Mouse (Mus musculus) kidney, adult 8-10 months (tissue): ENCODE measurements around the gene Ifitm6.
"Not testable (repeated sequence)": the region's sequence is repeated elsewhere in the genome, so short reads cannot be mapped to it uniquely, and the experiment has no call there.

ENCODE experiments used
- DNase-seq, 2 experiments: peaks; one replicate each; pipeline ENCODE4 v3.0.0; 2022

Gene Ifitm6

DNA sequence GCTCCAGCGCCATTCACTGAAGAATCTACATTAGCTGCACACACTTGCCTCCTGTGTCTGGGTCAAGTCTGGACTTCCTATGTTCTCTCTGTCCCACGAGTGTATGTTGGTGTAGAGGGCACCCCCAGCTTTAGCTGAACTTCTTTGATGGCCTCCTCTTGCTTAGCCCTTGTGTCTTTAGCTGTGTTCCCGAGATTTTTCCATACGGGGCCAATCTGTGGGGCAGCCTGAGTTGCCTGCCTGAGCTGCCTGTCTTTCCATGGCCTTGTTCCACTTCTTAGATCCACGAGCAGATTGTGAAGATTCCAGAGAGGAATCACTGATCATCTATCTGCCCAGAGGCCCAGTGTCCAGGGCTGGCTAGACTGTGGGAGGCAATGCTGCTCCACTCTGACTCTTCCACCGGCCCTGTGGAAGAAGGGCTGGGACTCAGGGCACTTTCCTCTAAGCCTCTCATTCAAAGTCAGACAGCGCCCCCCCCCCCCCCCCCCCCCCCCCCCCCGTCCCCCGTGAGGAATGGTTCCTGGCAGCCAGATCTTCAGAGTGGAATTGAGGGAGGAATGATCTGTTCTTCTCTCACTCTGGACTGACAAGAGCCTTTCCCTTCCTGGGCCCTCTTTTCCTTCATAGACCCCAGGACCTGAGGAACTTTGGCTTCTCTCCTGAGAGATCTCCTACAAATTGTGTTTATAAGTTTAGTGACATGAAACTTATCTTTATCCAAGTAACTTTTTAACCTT is 23.3 kb upstream of the Ifitm6 start:
- DNase-seq, result no peak

GRCm38 (mm10) chr7:141039386-141040107 is 21.8 kb upstream of the Ifitm6 start:
- no peak for DNase-seq

GRCm38 (mm10) chr7:141038090-141039032 is 20.6 kb upstream of the Ifitm6 start:
- no peak for DNase-seq

DNA sequence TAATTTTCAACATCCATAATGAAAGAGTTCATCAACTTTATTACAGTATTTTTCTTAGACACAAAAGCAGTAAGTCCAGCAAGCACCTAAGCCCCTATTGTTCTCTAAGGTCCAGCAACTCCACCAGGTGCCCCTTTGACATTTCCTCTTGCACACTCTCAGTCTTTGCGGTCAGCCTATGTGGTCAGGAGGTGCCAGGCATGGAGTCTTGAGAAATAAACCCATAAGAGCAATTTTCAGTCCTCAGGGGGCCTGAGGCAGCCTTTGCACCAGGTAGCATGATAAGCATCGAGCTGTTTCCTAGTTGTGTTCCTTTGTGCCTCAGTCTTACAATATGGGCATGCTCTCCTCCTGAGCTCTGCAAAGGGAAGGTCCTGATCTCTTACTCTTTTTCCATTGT is 18.9 kb upstream of the Ifitm6 start:
- not testable (repeated sequence) for DNase-seq

DNA sequence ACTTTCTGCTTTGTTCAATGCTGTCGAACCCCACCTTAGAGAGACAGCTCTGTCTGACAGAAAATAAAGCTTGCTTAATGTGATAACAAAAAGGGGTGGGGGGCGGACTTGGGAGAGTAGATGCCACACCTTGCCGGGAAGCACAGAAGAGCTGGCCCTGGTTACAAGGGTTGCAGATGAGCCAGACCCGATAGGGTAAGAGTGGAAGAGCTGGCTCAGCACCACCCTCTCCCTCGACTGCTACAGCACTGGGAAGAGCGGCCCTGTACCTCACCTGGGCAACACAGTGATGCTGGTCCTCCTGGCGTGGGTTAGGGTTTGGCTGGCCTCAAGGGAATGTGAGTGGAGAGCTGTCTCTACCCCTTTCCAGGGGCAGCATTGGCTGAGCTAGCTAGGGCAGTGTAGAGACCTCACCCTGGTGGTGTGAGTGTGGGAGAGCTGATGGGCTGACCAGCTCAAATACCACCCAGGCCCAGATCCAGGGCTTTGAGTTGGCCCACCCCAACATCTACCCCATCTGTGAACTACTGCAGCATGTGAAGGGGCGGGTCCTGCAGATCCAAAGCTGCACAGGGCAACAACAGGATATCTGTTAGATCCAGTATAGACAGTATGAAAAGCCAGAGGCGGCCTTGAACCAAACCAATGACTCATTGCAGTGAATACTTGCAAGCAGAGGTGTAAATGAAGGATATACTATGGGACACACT is 14.9 kb upstream of the Ifitm6 start:
- DNase-seq, result no peak

DNA sequence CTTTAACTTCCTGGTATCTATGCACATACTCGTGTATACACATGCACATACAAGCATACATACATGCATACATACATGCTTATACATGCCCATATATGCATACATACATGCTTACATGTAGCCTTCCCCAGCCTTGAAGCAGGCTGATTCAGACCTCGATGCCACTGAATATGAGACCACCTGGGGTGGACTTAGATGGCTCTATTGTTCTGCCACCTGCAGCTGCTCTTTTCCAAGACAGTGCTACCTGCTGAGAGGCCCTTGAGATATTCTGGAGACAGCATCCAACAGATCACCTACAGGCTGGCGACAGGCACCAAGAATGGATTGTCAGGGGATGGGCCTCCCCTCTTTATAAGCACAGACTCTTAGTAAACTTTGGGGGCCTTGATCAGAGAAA is 12.7 kb upstream of the Ifitm6 start:
- DNase-seq, result no peak

- no peak for DNase-seq
These were observed 11.1 kb upstream of the Ifitm6 start, which contains the start of gene Gm17387 for GRCm38 (mm10) chr7:141028831-141029230. Gene Gm17387 (plus strand): TSS chr7:141029131.

DNA sequence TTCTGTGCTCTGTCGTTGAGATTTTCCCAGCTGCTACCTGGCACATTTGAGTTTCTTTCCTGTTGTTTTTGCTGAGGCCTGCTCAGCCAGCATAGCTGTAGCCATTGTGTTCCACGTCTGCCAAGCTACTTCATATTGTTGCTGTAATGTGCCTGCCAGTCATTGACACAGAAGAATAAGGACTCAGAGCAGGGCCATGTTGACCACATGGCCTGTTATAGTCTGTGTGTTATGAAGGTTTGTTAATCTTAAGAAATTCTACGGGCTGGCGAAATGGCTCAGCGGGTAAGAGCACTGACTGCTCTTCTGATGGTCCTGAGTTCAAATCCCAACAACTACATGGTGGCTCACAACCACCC is 9.0 kb upstream of the Ifitm6 start:
- no peak for DNase-seq

GRCm38 (mm10) chr7:141026097-141026739 is 8.5 kb upstream of the Ifitm6 start:
- no peak for DNase-seq

DNA sequence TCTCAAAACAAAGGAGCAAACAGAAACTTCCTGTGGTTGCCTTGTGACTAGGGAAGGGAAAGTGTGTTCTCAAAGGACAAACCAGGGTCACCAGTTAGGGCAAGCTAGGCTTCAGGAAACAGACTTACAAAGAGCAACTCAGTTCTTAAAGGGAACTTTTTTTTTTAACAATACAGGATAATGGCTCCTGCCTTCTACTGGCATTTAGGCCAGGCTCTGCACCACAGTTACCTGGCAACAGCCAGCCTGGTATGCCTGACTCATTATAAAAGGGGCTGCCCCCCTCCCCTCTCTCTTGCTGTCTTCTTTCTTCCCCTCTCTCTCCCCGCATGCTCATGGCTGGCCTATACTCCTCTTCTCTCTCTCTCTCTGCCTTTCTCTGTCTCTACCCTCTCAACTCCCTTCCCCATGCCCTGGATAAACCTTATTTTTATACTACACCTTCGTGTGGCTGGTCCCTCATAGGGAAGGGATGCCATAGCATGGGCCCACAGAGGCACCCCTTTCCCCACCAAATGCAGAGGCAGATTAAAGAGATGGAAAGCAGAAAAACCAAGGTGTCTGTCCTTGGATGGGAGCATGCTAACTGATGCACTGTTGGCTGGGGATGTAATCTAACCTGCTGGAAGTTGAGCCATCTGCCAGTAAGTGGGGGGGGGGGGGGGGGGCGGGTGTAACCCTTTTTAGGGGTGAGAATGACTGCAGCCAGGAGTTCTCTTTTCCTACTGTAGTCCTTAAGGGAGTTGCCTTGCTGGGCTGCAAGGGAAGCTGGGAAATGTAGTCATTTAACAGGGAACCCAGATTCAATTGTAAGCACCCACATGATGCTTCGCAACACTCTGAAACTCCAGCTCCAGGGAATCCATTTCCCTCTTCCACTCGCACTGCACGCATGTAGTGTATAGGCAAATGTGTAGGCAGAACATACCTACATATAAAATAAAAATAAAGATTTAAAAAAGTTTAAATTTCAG is 7.4 kb upstream of the Ifitm6 start:
- no peak for DNase-seq

- DNase-seq, result no peak
These were observed 4.0 kb upstream of the Ifitm6 start for GRCm38 (mm10) chr7:141021489-141022449.

DNA sequence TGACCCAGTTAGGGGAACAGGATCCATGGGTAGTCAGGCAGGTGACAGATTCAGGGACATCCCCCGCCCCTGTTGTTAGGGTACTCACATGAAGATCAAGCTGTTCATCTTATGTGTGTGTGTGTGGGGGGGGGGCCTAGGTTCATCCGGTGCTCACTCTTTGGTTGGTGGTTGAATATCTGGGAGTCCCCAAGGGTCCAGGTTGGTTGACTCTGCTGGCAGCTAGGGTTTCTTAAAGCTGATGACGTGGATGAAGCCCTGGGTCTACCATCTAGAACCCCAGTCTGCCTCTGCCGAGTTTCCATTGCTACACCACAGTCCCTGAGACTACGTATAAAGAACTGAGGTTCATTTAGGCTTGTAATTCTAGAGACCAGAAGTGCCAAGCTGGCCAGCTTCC is 1.3 kb upstream of the Ifitm6 start:
- no peak for DNase-seq

DNA sequence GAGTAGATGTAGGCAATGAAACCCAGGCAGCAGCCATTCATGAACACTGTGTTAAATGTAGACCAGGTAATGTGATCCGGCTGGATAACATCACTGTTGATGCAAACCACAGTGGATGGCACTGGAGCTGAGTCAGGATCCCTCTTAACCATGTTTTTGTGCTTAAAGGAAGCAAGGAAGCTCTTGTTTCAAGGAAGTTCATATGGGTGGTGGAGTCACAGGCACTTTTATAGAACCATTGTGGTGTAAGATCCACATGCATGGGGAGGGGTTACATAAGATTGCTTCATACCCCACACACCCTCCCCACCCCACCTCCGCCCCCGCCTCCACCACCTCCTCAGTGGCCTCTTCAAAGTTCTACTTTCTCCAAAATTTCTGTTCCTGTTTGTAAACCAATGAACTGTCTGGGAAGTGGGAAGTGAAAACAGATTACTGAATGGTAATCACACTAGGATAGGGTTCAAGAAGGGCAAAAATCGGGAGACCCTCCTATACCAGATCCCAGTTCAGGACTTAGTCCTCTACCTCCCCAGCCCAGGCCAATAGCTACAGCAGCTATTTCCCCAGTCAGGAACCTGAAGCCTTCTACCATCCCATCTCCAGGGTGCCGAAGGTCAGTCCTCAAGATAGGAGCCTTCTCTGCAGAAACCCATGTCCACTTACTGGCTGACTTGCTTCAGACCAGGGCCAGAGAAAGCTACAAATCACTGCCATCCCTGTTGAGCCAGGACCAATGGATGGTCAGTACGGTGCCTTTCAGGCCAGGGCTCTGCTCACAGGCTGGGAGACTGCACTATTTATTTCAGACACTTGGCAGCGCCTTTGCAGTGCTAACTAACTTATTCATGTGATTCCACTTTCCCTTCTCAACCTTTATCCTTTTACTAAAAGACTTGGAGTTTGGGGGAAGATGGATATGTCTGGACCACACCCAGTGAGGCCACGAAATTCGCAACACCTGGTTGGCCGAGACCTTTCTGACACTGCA is 722 bp downstream of the Ifitm6 start:
- DNase-seq, result no peak

- peak in 1 of 2 experiments; percentile 9 for DNase-seq
These were observed 6.4 kb downstream of the Ifitm6 start for GRCm38 (mm10) chr7:141011238-141011770.

DNA sequence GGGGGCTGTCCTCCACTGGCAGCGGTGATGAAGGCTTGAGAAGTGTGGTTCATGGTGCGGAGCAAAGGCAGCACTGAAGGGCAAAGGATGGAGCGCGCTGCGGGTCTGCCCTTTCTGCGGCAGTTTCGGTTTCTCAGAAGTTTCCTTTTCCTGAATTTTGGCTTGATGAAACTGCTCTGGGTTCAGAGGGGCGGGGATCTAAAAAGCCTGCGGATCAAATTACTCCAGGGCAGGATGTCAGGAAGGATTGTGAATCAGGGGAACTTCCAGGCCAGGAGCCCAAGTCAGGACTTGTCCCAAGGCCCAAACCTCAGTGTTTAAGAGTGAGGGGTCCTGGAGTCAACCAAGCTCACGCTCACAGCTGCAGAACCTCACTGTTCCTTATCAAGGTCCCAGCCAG is 7.1 kb downstream of the Ifitm6 start, which contains the start of gene Ifitm3:
Ifitm3 (minus strand) TSS at position 178 of the 400 bp plus-strand sequence.
- DNase-seq, result peak; percentile 65 to 68

DNA sequence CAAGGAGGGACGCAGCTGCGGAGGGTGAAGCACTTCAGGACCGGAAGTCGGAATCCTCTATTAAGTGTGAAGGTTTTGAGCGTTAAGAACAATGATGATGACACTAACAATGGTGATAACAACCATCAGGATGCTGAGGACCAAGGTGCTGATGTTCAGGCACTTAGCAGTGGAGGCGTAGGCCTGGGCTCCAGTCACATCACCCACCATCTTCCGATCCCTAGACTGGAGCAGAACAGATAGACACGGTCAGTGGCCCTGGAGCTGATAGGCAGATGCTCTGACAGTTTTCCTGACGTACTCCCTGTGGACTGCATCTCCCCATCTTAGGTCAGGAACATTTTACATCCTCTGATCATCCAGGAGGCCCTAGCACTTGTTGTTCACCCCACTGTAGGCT is 8.1 kb downstream of the Ifitm6 start:
- no peak for DNase-seq

DNA sequence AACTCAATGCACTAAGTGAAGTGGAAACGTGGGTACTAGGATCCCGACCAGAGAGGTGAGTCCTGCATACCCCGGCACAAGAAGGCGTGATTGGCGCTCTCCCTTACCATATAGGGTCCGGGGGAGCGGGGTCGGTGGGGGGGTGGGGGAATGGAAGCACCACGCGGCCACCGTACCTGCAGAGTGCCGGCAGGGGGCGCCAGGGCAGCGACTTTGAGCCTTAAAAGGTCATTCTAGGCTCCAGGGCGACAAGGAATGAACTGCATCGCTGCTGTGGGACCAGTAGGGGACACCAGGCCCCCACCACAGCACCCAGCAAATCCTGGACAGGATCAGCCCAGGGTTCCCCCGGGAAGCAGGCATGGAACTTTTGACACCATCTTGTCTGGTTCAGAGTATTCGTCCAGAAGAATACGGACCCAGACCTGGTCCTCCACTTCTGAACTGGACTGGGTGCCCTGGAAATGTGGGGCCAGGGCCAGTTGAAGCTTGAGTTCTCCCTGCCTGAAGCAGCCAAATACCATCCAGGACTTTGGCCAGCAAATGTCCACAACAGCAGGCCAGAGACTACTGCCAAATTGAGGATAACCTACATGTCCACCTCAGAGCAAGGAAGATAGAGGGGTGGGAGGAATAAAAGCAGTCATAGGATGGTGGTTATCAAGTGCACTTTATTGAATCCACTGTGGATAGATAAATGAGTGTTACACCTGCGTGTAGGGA is 8.6 kb downstream of the Ifitm6 start:
- DNase-seq, result peak; percentile 73 to 82
